14 mouse cellular contexts compared by ENCODE assay signal in genomic region chr13:112386494-112387075, GRCm38 (mm10).
"Had no signal": no experiment of that assay in that cellular context is flagged by ENCODE, and none has a peak within 500 bp of the region (broad histone marks: within the 10 kb centered on the region; RNA-seq: fewer than 3 reads in every experiment).

No protein-coding gene starts in this region.

- H3K4me3 ChIP-seq: layer of hippocampus, adult 2 months; limb, embryonic 13.5 days; neural tube, embryonic 12.5 days; stomach, embryonic 15.5 days had no signal

- H3K9me3 ChIP-seq: limb, embryonic 13.5 days; neural tube, embryonic 12.5 days; stomach, embryonic 15.5 days had no signal

- H3K27ac ChIP-seq: layer of hippocampus, adult 2 months; limb, embryonic 13.5 days; liver, embryonic 14.5 days; neural tube, embryonic 12.5 days; stomach, embryonic 15.5 days had no signal

- H3K36me3 ChIP-seq: limb, embryonic 13.5 days; neural tube, embryonic 12.5 days; stomach, embryonic 15.5 days had no signal

- H3K27me3 ChIP-seq: limb, embryonic 13.5 days; neural tube, embryonic 12.5 days; stomach, embryonic 15.5 days had no signal

- H3K4me2 ChIP-seq: limb, embryonic 13.5 days; neural tube, embryonic 12.5 days; stomach, embryonic 15.5 days had no signal

- DNase-seq: left cerebral cortex, postnatal 4 days; lung, adult 18-20 months; lung, postnatal 36 days; midbrain, embryonic 14.5 days; retina, postnatal 1 day; right cerebral cortex, postnatal 4 days; spleen, adult 18-20 months; thymus, adult 2 months; thymus, postnatal 36 days had no signal

- H3K9ac ChIP-seq: limb, embryonic 13.5 days; liver, embryonic 14.5 days; neural tube, embryonic 12.5 days; stomach, embryonic 15.5 days had no signal

- H3K4me1 ChIP-seq: neural tube, embryonic 12.5 days had no signal
